Mouse (Mus musculus): Measurements from ENCODE around the gene Cmah. TPM values are rescaled to one million over a fixed set of nuclear protein-coding genes. Genes with fewer than 3 reads are reported as not detected.

Gene Cmah
- polyA plus RNA-seq, 2 experiments from 2014 or later, result 44.0 to 44.5 TPM

DNA sequence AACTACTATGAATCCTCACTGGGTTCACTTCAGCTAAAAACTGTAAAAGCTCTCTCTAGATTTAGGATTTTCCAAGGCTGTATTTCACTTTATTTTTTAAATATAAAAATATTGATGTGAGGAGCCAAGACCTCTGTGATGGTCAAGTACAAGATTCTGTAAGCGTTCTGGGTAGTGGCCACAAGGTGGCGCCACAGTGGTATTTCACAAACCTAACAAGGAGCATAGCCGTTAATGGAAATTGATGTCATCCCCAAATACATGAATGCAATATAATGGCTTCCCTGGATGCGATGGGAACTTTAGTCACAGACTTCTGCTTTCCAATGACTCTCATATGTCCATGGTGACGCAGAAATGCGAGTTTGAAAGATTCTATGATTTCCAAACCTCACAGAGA, 191.7 kb downstream of the Cmah start:
- peak; percentile 22 for ATAC-seq

GRCm38 (mm10) chr13:24519976-24520647, 192.9 kb downstream of the Cmah start:
- no peak for ATAC-seq

- no peak for ATAC-seq
These were observed 193.6 kb downstream of the Cmah start for GRCm38 (mm10) chr13:24520796-24521195.

DNA sequence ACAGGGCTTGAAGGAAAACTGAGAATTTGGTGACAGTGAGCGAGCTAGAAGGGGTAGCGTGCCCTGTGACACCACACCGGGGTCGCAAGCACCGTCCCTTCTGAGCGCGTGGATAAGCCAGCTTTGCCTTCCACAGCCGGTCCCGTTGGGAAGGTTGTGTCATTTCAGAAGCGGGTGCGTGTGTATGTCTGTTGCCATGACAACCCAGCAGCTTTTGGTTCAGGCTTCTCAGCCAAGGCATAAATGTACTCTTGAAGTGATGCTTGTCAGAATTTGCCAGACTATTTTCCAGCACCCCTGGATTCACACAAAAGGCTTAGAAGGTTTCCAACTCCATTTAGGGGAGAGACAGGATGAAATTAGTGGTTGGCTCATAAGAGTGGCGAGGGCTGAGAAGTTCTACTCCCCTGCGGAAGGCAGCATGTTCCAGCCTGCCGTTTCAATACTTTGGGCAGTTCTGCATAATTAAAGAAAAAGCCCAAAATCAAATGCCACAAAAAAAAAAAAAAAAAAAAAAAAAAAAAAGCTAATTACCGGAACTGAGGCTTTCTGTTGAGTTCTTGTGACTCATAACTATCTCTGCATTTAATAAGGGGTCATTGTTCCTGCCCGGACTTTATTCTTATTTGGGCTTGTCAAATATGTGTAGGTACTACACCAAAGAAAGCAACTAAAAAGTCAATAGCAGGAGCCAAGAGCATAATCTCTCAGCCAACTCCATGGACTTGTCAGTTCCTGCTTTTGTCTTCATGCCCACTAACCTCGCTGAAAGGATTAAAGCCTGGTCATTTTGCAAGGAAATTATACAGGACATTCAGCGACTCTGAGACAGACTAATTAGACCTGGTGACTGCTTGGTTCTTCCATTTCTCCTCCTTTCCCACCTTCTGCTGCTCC, 194.5 kb downstream of the Cmah start:
- ATAC-seq, result no peak

- ATAC-seq, result no peak
These were observed 195.2 kb downstream of the Cmah start for GRCm38 (mm10) chr13:24522343-24522837.

- no peak for ATAC-seq
These were observed 196.5 kb downstream of the Cmah start for GRCm38 (mm10) chr13:24523587-24524221.

- peak; percentile 65 for ATAC-seq
These were observed 197.3 kb downstream of the Cmah start for GRCm38 (mm10) chr13:24524468-24524867.

DNA sequence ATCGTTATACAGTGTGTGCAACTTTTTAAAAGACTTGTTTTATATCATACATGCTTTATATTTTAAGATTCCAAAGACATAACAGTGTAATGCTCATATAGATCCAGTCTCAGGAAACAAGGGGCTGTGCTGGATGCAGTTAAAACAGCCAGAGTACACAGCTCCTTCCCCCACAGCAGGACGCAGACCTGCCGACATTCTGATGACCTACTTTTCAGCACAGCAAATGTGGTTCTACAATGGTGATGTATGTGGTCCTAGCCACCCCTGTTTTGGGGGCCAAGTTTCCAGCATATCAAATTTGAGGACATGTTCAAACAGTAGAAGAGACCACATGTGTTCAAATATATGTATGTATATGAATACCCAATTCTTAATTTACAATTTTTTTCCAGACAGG, 198.3 kb downstream of the Cmah start:
- no peak for ATAC-seq

GRCm38 (mm10) chr13:24526916-24527315, 199.7 kb downstream of the Cmah start:
- no peak for ATAC-seq

Other genes with a start within 250 kb of the Cmah start
- under 1 TPM; 0.41 to 0.90 TPM for gene Carmil1, start 46.6 kb upstream of the Cmah start, polyA plus RNA-seq (2017; shearing (Covaris generic))